Mouse (Mus musculus) lung, adult 2 months (tissue): ENCODE results near the gene Actr8. TPM values are rescaled to one million over a fixed set of nuclear protein-coding genes. Genes with fewer than 3 reads are reported as not detected.

Source experiments
- DNase-seq: peaks from one replicate; pipeline ENCODE4 v3.0.0; 2022
- H3K4me1 ChIP-seq: fragments of 200-500 bp; 2 replicates; pipeline ENCODE4 v1.6.1; 2011; ENCODE audit warnings: low read length; ENCODE audit not compliant: control insufficient read depth, insufficient read depth
- H3K4me3 ChIP-seq: fragments of 200-500 bp; replicated peaks from 2 replicates; pipeline ENCODE3; 2011; ENCODE audit warnings: low read depth, mild to moderate bottlenecking, control low read depth, low read length; ENCODE audit errors: extremely low read depth
- CTCF ChIP-seq: fragments of 200-500 bp; IDR thresholded peaks from 2 replicates; pipeline ENCODE4 v1.5.1; 2011; ENCODE audit warnings: mild to moderate bottlenecking, low read length, control low read depth; ENCODE audit not compliant: insufficient read depth
- POLR2A ChIP-seq: fragments of 200-500 bp; IDR thresholded peaks from 2 replicates; pipeline ENCODE4 v1.6.1; 2011; ENCODE audit warnings: low read depth, mild to moderate bottlenecking, control low read depth, low read length, borderline replicate concordance; ENCODE audit errors: extremely low read depth
- WGBS: fragments of 180-500 bp; shearing (Covaris S2); methylation state at CpG from one replicate; pipeline ENCODE4 v1.1.7; 2018; 5-methylcytosine and 5-hydroxymethylcytosine counted together
- polyA plus RNA-seq: library from polyadenylated mRNA; depleted of rRNA; stranded (reverse); fragments of >200 nt; gene quantifications from 2 replicates; pipeline ENCODE4 v1.2.3, GENCODE M21; 2012

Gene Actr8
- polyA plus RNA-seq, 1 experiment = 24.6 TPM

GRCm38 (mm10) chr14:29994976-29995375, 16.8 kb downstream of the Actr8 start:
- TF ChIP-seq CTCF (no peak), POLR2A (no peak)
- Histone ChIP-seq H3K4me3 (no peak overlapping the region), H3K4me1 (peaks cover 2% of the 10 kb centered on the region; the same call in 1 of the 2 replicates)
- WGBS = 89% methylated on average over 4 of the region's 4 CpGs
- no peak for DNase-seq

GRCm38 (mm10) chr14:29996000-29996751, 18.0 kb downstream of the Actr8 start:
- Histone ChIP-seq H3K4me3 (no peak overlapping the region), H3K4me1 (peaks cover 2% of the 10 kb centered on the region; the same call in 1 of the 2 replicates)
- 82% methylated on average over 11 of the region's 11 CpGs for WGBS
- no peak for DNase-seq
- TF ChIP-seq CTCF (no peak), POLR2A (no peak)

GRCm38 (mm10) chr14:29997345-29997744, 19.2 kb downstream of the Actr8 start:
- no peak for TF ChIP-seq CTCF
- no peak for TF ChIP-seq POLR2A
- DNase-seq = no peak
- H3K4me3 ChIP-seq = no peak overlapping the region
- peaks cover 2% of the 10 kb centered on the region; the same call in 1 of the 2 replicates for H3K4me1 ChIP-seq

DNA sequence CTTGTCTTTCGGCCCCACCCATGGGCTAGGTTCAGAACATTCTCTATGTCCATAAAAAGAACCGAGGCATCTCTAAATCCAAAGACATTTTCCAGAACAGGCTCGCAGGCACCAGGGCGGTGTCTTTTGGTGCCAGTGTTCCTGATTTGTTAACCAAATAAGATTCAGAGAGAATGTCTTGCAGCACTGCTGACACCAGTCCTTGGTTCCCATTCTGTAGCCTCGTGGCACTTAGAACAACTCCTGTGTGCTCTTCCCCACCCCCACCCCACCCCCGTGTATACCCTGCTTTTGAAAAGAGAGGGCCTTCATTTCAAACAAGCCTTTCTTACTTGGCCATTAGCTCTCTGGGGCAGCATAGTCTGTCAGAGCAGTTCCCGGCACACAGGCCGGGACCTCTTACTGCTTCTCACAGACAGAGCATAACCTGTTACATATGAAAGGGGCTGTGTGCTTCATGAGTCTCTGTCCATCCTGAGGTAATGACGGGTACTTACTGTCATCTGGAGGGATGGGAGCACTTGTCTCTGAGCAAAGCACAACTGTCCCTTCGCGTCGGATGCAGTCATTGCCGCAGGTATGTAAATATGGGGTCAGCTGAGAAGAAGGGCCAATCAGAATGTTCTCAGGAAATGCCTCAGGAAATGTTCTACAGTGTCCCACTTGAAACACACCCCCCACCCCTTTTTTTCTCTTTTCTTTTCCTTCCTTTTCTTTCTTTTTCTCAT, 20.8 kb downstream of the Actr8 start:
- TF ChIP-seq POLR2A = no peak
- TF ChIP-seq CTCF = no peak
- no peak for DNase-seq
- Histone ChIP-seq H3K4me3 (no peak overlapping the region), H3K4me1 (peaks cover 2% of the 10 kb centered on the region; the same call in 1 of the 2 replicates)
- WGBS = 75% methylated on average over 13 of the region's 13 CpGs

DNA sequence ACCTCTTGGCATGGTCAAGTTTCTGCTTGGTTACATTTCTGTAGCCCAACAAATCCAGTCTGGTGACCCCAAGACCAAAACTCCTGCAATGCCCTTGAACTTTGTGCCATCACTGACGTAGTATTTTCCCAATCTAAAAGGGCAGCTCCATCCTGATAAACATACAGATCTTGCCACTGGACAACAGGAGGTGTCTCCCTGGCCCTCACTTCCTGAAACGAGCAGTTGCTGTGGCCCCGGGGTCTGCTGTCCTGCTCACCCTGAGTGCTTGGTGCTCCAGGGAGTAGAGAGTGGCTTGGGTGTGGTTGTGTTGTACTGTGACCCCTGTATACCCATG, 21.3 kb downstream of the Actr8 start:
- Histone ChIP-seq H3K4me3 (no peak overlapping the region), H3K4me1 (peaks cover 2% of the 10 kb centered on the region; the same call in 1 of the 2 replicates)
- DNase-seq = no peak
- TF ChIP-seq CTCF = no peak
- TF ChIP-seq POLR2A = no peak
- 65% methylated on average over 3 of the region's 3 CpGs for WGBS

DNA sequence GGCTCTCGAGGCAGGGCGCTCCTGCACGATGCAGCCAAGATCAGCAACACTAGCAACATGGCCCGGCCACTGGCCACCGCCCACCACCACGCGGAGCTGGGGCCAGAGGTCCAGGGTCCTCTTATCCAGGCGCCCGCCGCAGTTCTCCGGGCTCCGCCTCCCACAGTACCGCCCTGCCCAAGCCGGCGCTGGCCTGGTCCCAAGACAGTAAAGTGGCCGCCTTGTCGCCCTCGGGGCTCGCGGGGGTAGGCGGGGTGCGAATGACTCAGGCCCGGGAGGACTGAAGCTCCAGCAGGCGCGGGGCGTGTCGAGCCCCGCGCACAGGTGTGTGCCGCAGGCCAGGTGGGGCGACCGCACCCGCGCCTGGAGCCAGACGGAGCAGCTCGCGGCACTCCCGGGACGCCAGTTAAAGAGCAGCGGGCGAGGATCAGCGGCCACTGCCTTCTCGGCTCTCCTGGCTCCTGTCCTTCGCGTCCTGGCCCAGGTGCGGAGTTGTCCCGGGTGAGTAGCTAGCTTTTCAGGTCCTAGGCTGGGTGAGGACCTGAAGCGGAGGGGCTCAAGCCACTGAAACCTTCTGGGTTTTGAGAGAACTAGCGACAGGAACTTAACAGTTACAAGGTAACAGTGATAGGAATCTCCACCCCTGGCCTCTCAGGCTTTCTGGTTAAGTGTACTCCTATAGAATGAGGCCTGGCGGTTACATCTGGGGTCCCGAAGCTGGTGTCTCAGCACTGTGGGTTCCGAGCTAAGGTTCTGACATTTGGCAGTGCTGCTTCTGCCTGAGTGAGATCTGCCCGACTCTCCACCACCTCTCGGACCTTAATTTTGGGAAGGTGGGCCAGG, 30.8 kb downstream of the Actr8 start, which contains the start of the genes Il17rb and Chdh:
Il17rb (minus strand) TSS at position 164 of the 843 bp plus-strand sequence.
Chdh (plus strand) TSS at position 291 of the 843 bp plus-strand sequence.
- Histone ChIP-seq H3K4me3 (no peak within 1 kb of the TSS), H3K4me1 (peaks cover 3% of the 10 kb centered on the region)
- 10% methylated on average over 54 of the region's 54 CpGs for WGBS
- DNase-seq = peak; percentile 67
- TF ChIP-seq POLR2A (no peak), CTCF (no peak)

GRCm38 (mm10) chr14:30009864-30010560, 31.9 kb downstream of the Actr8 start:
- DNase-seq = peak; percentile 51
- WGBS = 27% methylated on average over 10 of the region's 10 CpGs
- no peak for TF ChIP-seq CTCF
- no peak for TF ChIP-seq POLR2A
- Histone ChIP-seq H3K4me1 (peaks cover 3% of the 10 kb centered on the region), H3K4me3 (no peak overlapping the region)

DNA sequence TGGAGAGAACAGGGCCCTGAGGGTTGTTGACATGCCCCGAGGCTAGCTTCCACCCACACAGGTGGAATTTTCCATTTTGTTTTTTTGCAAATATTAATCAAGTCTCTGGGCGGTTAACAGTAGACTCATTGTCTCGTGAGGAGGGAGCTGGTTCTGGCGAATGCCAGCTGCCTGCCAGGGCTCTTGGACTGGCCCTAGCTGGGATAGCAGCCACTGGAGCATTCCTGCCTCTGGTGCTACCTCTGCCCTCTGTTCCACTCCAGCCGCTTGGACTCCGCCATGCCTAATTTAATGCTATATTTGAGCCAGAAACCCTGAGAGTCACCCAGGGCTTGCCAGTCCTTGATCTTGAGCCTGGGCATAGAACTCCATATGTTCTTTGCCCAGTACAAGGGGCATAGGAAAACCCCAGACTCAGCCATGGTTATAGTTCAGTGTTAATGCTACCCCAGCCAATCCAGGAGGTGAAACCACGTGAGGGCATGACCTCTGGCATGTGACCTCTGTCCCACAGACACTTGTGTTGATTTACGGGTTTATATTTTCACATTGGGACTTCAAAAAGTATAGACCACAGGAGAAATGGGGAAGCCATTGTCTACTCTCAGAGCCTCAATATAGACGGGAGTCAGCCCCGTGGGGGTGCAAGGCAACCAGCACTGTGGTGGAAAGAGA, 33.9 kb downstream of the Actr8 start:
- DNase-seq = no peak
- Histone ChIP-seq H3K4me3 (no peak overlapping the region), H3K4me1 (peaks cover 3% of the 10 kb centered on the region)
- WGBS = 69% methylated on average over 10 of the region's 10 CpGs
- TF ChIP-seq CTCF = no peak
- no peak for TF ChIP-seq POLR2A
